In the genomic region with DNA sequence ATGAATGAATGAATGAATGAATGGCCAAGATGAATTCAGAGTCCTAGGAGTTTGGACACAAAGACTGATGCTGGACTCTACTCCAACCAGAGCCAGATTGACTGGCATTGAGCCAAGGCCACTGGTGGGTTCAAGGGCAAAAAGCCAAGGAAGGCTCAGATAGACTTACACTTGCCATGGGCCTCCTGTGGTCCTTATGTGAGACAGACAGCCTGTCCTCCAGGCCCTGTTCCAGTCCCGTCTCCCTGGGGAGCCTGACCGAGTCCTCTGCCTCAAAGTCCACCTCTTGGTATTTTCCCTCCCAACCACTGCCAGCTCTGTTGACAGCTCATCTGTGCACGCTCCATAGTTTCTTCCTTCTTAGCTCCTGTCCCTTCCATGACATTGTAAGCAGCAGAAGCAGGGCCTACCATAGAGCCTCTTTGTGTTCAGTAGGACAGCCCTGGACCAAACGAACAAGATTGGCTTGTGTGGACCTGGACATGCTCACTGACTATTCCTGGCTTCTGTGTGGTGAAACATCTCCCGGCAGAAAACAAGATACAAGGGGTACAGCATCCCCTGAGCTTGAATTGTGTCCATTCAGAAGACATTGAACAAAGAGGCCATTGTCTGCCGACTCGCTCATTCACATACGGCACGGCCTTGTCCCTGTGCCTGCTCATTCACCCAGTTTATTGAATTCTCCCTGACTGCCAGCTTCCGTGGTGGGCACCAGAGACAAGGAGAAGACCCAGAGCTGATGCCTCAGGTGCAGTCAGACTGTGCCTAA, we compare ENCODE assay signal across 12 mouse cellular contexts. TPM values are rescaled to one million over a fixed set of nuclear protein-coding genes. Genes with fewer than 3 reads are reported as not detected.
DNase-seq lines count a peak whose midpoint lies in the region; ATAC-seq and TF ChIP-seq lines count a peak whose summit lies in the region.
"Had no signal": no experiment of that assay in that cellular context is flagged by ENCODE, and none has a peak within 500 bp of the region (broad histone marks: within the 10 kb centered on the region; RNA-seq: fewer than 3 reads in every experiment).

No protein-coding gene starts in this region.

- H3K36me3 ChIP-seq in kidney, adult 2 months (ENCODE audit: control insufficient read depth, insufficient read depth, low read length) = no peaks in the 10 kb centered on the region
- H3K36me3 ChIP-seq in kidney, embryonic 16.5 days (ENCODE audit: insufficient read depth, low read length) = no peaks in the 10 kb centered on the region
- H3K36me3 ChIP-seq: G1E had no signal

- no peak for TF ChIP-seq CTCF in kidney, adult 2 months (conservative IDR thresholded peaks at IDR 0.05; ENCODE audit: insufficient read depth, insufficient read length, low read depth, low read length)

- no peak for TF ChIP-seq POLR2A in kidney, adult 2 months (IDR thresholded peaks at IDR 0.05; ENCODE audit: low read depth, low read length)

- DNase-seq in kidney, adult 2 months = peak; percentile 40
- peak; percentile 46 to 55 for DNase-seq in right cerebral cortex, postnatal 10 days (ENCODE audit: low spot score in 2 of 2)
- DNase-seq in right cerebral cortex, postnatal 36 days (ENCODE audit: low spot score in 2 of 2) = no peak
- peak; percentile 91 to 94 for DNase-seq in cerebellum, postnatal 14 days
- peak; percentile 90 for DNase-seq in retina, postnatal 1 day
- no peak for DNase-seq in spleen, postnatal 4 days (ENCODE audit: low spot score in 2 of 2)
- DNase-seq: heart, adult 2 months had no signal

- H3K4me3 ChIP-seq in kidney, adult 2 months (ENCODE audit: insufficient read depth, low read depth, low read length) = no peak overlapping the region
- no peak overlapping the region for H3K4me3 ChIP-seq in kidney, embryonic 16.5 days (ENCODE audit: low read length)
- H3K4me3 ChIP-seq: erythroblast, embryonic 14.5 days; heart, adult 2 months had no signal

- H3K4me2 ChIP-seq in kidney, embryonic 16.5 days (replicated peaks; ENCODE audit: low read depth, low read length) = no peak overlapping the region
- H3K4me2 ChIP-seq: liver, embryonic 11.5 days had no signal

- no peak; the same call in 1 of the 2 replicates for ATAC-seq in kidney, embryonic 16.5 days (ENCODE audit: low FRiP score, low TSS enrichment)

- WGBS in kidney, adult 2 months = 77% methylated on average over 10 of the region's 10 CpGs
- 74% methylated on average over 10 of the region's 10 CpGs for WGBS in kidney, embryonic 16.5 days

- H3K4me1 ChIP-seq in kidney, adult 2 months (ENCODE audit: control insufficient read depth, insufficient read depth, low read length) = no peaks in the 10 kb centered on the region
- no peaks in the 10 kb centered on the region for H3K4me1 ChIP-seq in kidney, embryonic 16.5 days (ENCODE audit: insufficient read depth, low read length)

- no peaks in the 10 kb centered on the region for H3K27me3 ChIP-seq in kidney, adult 2 months (replicated peaks; ENCODE audit: control insufficient read depth, insufficient read depth, low read length)
- H3K27me3 ChIP-seq in kidney, embryonic 16.5 days (ENCODE audit: insufficient read depth, low read length) = no peaks in the 10 kb centered on the region

- H3K9ac ChIP-seq in kidney, embryonic 16.5 days (replicated peaks; ENCODE audit: low read length) = no peak overlapping the region

- no peaks in the 10 kb centered on the region for H3K9me3 ChIP-seq in kidney, embryonic 16.5 days (ENCODE audit: low read length)
- H3K9me3 ChIP-seq: G1E had no signal

- no peak overlapping the region for H3K27ac ChIP-seq in kidney, adult 2 months (ENCODE audit: insufficient read depth, low read depth, low read length)
- H3K27ac ChIP-seq in kidney, embryonic 16.5 days (ENCODE audit: low read length) = no peak overlapping the region
- H3K27ac ChIP-seq: heart, adult 2 months; kidney, postnatal 0 days had no signal

RNA-seq across cellular contexts. Expression of gene Med31, which starts 10.8 kb away (rescaled TPM):
- polyA plus RNA-seq in kidney, adult 2 months (2012; rRNA removed) = 8.3 and 9.4 TPM in 2 replicates
- 45.5 and 46.1 TPM in 2 replicates for polyA plus RNA-seq in kidney, embryonic 16.5 days (2015; fragmentation: Nextera tagmentation; extraction: Ambion mirVana)

RNA-seq across cellular contexts. Expression of gene Txndc17, which starts 18.9 kb away (rescaled TPM):
- 125 and 149 TPM in 2 replicates for polyA plus RNA-seq in kidney, adult 2 months (2012; rRNA removed)
- polyA plus RNA-seq in kidney, embryonic 16.5 days (2015; fragmentation: Nextera tagmentation; extraction: Ambion mirVana) = 207 and 210 TPM in 2 replicates

RNA-seq across cellular contexts. Expression of gene 4933427D14Rik, which starts 18.9 kb away (rescaled TPM):
- polyA plus RNA-seq in kidney, adult 2 months (2012; rRNA removed) = 4.6 and 4.8 TPM in 2 replicates
- 11.7 and 13.1 TPM in 2 replicates for polyA plus RNA-seq in kidney, embryonic 16.5 days (2015; fragmentation: Nextera tagmentation; extraction: Ambion mirVana)

RNA-seq across cellular contexts. Expression of gene Gm43951, which starts 19.6 kb away (rescaled TPM):
- 0.20 and 0.23 TPM in 2 replicates for polyA plus RNA-seq in kidney, adult 2 months (2012; rRNA removed)
- polyA plus RNA-seq in kidney, embryonic 16.5 days (2015; fragmentation: Nextera tagmentation; extraction: Ambion mirVana) = 0.09 and 0.21 TPM in 2 replicates
- polyA plus RNA-seq: liver, embryonic 11.5 days had no signal

RNA-seq across cellular contexts. Expression of gene Slc13a5, which starts 40.8 kb away (rescaled TPM):
- polyA plus RNA-seq in kidney, adult 2 months (2012; rRNA removed) = 0.16 and 0.27 TPM in 2 replicates
- polyA plus RNA-seq in kidney, embryonic 16.5 days (2015; fragmentation: Nextera tagmentation; extraction: Ambion mirVana) = 0.12 and 0.45 TPM in 2 replicates
- polyA plus RNA-seq: erythroblast, embryonic 14.5 days; G1E; liver, embryonic 11.5 days had no signal

Comparison
In these comparisons a context has a peak if more than half of its experiments do, and no peak if none do; other contexts are left out.
1. DNase-seq: peak in kidney, adult 2 months (single experiment), right cerebral cortex, postnatal 10 days (2 of 2), cerebellum, postnatal 14 days (2 of 2) and retina, postnatal 1 day (single experiment); none in right cerebral cortex, postnatal 36 days (0 of 2) and spleen, postnatal 4 days (0 of 2).